Mouse (Mus musculus) olfactory bulb, adult 2 months (tissue): ENCODE data around the gene Dnase1l3.

ENCODE experiments used
- CTCF ChIP-seq: fragments of 200-500 bp; IDR thresholded peaks from 2 replicates; pipeline ENCODE4 v1.5.1; 2012; ENCODE audit warnings: low read depth, mild to moderate bottlenecking, low read length, moderate library complexity; ENCODE audit not compliant: insufficient read depth
- POLR2A ChIP-seq: fragments of 200-500 bp; IDR thresholded peaks from 2 replicates; pipeline ENCODE4 v1.6.1; 2012; ENCODE audit warnings: mild to moderate bottlenecking, low read depth, low read length, moderate library complexity; ENCODE audit not compliant: insufficient read depth

- TF ChIP-seq CTCF, result no peak
- no peak for TF ChIP-seq POLR2A
These were observed 60.2 kb downstream of the Dnase1l3 start for GRCm38 (mm10) chr14:7934166-7934565.
